Mouse (Mus musculus) CH12.LX (cell line): ENCODE results near the gene Dennd2a.

ENCODE experiments used
- MEF2A ChIP-seq: IDR thresholded peaks from 2 replicates; pipeline ENCODE4 v1.6.1; 2014; ENCODE audit warnings: low read depth, mild to moderate bottlenecking, inconsistent platforms, low read length, improper control_type of control experiment, borderline replicate concordance
- TBP ChIP-seq: conservative IDR thresholded peaks from 2 replicates; pipeline ENCODE4 v1.6.1; 2011; ENCODE audit warnings: low read depth, low read length, improper control_type of control experiment

DNA sequence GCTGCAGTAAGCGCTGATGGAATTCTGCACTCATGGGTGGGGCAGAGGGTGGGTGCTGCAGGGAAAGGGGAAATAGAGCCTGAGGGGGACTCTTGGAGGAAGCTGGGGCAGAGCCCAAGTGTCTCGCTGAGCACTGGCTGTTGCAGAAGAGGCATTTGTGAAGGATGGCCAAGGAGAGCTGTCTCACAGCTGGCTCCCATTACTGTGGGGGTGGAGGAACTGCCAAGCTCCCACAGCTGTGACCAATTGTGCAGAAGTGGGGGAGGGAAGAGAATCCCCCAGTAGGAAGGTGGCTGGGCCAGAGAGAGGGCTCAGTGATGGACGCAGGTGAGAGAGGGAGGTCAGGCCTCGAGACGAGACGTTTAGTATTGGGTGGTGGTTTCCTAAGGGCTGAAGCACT, 83.2 kb downstream of the Dennd2a start:
- TF ChIP-seq MEF2A (no peak), TBP (no peak)
